Mouse (Mus musculus) R1 (cell line): ENCODE measurements around the gene Uba3.
A peak's percentile ranks its signal among the peaks of the same experiment; 100 is the strongest.

Experiments used
- DNase-seq: peaks from one replicate; pipeline ENCODE4 v3.0.0-alpha.2; 2018; ENCODE audit warnings: low read depth, low spot score

Gene Uba3

DNA sequence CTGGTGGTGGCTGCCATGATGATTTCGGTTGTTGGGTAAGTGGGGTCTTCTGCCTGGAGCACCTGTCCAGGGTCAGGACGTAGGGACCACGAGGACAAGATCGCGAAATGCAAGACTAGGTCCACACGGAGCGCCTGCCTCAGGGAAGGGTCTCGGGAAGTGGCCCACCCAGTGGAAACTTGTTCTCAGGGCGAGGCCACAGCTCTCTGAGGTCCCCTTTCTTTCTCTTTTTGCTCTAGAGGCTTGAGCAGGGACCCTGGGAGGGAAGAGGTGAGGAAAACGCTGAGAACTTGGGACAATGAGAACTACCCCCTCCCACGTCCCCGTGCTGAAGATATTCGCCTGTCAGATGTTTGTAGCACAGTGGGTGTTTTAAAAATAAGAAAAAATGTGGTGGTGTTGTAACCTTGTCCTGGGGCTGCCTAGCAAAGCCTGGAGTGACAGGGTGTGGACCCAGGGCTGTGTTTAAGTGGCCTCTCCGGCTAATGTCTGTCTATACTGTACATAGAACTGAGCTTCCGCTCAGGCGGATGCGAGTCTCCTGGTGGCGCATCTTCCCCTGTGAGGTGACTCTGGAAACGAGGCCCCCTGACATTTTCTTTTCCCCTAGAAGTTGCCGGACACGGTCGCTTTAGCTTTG, 5.6 kb upstream of the Uba3 start:
- DNase-seq = peak; percentile 51

DNA sequence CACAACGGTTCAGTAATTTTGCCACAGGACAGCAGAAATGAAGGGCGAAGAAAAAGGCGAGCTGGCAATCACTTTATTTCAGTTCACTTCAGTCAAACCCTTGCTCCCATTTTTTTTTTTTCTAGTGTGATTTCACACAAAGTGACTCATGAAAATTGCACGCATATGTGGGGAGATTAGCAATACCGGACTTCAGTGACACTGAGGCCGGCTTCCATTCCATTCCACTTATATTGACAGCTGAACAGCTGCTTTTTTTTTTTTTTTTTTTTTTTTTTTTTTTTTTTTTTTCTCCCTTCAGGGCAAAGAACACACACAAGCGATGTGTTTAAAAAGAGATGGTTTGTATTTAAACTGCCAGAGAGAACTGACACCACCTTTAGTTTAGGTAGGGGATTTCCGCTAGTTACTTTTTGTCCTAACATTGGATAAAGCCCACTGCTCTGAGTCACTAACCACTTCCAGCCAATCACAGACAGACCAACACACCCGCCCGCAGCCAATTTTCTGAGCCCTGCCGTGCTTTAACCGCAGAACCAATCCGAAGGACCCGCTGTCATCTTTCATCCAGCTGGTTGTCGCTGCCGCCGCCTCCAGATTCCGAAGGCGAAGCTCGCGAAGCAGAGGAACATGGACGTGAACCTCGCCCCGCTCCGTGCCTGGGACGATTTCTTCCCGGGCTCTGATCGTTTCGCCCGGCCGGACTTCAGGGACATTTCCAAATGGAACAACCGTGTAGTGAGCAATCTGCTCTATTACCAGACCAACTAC, 4.9 kb upstream of the Uba3 start, which contains the start of gene Arl6ip5:
Arl6ip5 (plus strand) TSS at position 499 of the 771 bp plus-strand sequence.
- peak; percentile 95 for DNase-seq

DNA sequence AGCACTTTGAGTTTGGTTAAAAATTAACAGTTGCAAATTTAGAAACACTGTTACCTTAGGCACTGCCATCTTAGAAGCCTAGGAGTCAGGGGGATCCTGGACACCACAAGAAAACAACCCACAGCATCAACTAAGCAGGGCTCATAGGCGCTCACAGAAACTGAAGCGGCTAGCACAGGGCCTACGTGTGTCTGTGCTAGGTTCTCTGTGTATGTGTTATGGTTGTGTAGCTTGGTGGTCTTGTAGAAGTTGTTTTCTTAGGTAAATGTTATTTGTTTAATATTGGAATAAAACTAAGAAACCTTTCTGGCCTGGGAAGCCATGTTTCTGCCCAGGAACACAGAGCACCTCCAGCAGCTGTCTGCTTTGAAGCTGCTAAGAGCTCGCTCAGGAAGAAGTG, 4.3 kb upstream of the Uba3 start:
- no peak for DNase-seq

DNA sequence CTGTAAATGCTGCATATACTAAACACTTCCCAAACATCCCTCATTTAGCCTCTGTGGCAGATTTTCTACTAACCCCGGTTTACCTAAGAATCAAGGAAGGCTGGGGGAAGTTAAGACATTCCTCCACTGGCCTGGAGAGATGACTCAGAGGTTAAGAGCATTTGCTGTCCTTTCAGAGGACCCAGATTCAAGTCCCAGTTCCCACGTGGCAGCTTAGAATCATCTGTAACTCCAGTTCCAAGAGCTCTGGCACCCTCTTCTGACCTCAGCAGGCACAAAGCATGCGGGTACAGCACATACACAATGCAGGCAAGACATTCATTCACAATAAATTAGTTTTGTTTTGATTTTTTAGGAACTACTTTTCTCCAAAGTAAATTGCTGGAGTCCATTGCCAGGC, 3.8 kb upstream of the Uba3 start:
- DNase-seq = peak; percentile 73

DNA sequence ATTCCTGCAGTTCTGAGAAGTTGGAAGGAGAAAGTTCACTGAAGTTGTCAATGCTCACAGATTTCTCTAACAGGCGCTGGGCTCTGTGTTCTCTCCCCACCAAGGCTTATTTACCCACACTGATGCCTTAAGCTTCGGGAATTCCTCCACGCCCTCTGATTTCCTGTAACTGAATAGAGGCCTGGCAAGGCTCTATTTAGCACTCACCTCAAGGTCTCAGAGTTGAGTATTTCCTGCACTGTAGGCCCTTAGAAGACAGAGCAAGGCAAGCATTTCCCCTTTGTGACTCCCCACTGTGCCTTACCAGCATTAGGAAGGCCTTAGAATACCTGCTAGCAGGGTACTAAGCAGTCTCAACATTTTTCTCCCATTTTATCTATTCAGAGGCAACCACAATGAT, 3.0 kb upstream of the Uba3 start:
- peak; percentile 97 for DNase-seq

DNA sequence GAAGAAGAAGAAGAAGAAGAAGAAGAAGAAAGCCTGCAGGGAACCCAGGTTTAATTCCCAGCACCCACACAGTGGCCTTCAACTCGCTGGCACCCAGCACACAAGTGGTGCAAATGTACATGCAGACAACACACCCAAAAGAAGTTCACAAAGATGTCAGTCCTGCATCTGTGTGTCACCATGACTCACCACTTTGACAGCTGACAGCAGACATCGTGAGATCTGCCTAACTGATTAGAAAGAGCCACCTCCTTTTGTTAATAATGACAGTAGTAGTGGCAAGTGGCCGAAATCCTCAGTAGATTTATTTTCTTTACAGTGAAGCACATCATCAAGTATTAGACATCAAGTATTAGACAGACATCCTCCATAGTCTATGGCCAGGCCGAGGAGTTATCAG, 1.6 kb upstream of the Uba3 start:
- DNase-seq = peak; percentile 39

DNA sequence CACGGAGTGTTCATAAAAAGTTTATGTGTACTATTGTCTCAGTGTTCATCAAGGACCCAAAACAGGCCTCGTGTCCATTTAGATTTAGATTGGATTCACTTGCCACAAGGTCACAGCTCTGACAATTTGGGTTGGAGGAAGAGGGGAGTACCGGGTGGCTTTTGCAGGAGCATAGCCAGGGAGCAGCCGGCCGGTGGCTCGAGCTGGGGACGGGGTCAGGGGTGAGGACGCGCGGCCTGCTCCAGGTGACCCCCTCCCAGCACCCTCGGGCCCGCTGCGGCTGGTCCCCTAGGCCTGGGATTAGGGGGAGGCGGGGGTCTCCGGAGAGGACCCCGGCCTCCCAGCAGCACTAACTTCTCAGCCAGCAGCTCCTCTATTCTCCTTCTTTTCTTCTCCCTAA, 495 bp downstream of the Uba3 start:
- DNase-seq = peak; percentile 41

DNA sequence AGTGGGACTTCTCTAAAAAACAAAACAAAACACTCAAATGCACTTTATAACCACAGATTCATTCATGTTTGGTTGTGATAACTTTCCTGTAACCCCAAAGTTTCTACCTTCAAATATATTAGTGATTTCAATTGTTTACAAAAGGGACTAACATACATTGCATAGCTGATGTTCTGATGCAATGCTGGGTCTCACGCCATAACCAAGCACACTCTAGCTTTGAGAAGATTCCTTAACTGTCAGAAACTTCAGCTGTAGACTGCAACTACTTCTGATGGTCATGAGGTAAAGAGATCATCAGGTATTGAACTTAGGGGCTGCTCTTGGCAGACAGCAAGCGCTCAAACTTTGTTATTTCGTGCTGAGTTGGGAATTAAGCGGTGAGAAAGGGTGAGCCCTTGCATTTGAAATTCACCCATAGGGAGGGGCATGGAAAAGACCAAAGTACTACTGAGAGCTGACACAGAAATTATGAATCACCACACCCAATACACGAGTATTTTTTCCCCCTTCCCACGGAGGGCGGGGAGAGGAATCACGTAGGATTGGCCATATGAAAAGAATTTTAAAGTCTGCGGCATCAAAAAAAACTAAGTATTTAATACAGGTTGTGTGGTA, 1.1 kb downstream of the Uba3 start:
- no peak for DNase-seq

DNA sequence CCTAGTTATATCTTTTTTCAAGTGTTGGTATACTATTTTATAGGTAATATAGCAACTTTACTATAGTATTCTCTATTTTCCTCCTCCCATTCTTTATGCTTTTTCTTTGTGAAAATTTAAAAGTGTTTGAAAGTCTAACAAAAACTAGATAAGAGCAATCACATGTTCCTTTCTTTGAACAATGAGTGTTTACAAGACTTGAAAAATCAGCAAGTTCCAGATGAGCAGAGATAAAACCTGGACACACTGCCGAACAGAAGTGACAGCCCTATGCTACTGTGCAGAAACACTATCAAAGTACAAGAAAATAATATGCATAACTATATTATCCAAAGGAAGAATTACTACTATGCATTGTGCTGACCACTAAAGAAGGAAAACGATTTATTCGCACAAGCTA, 3.0 kb downstream of the Uba3 start:
- DNase-seq = no peak

DNA sequence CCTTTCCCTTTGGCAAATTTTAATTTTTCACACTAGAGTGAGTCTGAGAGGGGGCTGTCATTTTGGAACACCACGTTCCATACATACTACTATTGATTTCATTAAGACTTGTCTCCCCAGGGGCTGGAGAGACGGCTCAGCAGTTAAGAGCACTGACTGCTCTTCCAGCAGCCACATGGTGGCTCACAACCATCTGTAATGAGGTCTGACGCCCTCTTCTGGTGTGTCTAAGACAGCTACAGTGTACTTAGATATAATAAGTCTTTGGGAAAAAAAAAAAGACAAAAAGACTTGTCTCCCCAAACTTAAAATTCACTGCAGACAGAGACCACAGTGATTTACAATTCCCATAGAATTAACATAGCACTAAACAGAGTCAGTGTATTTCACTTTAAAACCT, 5.0 kb downstream of the Uba3 start:
- no peak for DNase-seq

DNA sequence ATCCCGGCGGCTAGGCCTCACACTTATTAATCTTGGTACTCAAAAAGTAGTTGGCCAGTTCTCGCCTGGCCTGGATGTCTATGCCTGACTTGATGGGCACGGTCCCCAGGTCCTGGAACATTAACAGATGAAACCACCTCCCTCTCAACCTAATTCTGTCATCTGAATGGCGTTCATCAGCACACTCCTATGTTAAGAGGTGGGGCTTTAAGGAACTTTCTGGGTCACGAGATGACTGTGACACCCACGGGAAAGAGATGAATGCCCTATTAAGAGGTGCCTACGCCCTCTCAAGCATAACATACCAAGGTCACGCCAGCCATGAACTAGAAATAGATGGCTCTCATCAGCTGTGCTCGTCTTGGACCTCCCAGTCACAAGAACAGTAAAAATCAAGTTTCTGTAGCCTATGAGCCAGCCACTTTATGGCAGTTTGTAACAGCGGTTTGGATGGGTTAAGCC, 26.0 kb downstream of the Uba3 start:
- DNase-seq = peak; percentile 80

DNA sequence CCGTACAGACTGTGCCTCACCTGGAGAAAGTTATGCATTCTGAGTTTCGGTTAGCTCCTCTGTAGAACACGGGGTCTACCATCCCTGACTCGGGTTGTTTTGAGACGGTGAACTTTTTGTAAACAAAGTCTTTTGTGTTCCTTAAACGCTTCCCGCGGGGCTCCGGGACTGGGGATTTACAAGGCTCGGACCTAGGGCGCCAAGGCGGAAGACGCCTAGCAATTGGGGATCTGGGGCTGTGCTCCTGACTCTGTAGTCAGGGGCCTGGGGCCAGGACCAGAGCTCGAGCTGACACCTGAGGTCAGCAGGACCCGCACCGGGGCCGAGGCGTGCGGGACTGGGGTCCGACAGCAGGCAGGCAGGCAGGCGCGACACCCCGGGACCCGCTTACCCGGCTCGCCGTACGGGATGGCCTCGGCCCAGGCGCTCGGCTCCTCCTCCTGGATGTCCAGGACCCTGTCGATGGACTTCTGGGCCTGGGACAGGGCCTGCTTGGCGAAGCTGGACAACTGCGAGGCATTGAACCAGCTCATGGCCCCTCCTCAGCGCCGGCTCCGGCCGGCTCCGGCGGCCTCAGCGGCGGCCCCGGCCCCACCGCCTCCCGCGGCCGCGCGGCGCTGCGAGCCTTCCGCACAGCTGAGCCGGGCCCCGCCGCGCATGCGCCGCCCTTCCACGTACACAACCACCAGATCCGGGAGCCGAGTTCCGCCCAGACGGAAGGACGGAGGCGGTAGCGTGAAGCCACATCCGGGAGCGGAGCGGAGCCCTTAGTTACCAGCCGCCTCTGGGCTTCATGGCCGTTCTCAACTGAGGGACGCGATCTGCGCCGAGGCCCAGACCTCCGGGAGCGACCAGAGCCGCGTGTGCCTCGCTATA, 26.7 kb downstream of the Uba3 start, which contains the start of gene Tmf1:
Tmf1 (minus strand) TSS at position 632 of the 876 bp plus-strand sequence.
- peak; percentile 93 for DNase-seq

DNA sequence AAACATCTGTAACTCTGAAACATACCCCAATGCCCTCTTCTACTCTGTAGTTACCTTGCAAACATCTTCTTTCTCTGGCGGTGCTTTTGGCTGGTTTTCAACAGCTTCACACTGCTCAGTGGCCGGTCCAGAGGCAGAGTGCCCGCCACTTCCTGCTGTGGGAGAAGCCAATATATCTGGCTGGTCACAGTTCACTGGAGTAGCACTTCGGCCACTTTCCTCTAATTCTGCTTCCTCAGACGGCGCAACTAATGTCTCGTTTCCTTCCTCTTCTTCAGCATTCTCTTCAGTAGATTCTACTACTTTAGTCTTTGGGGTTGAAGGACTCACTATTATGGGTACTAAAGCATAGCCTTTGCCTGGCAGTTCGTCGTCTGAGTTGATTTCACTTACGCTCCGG, 29.7 kb downstream of the Uba3 start:
- no peak for DNase-seq

DNA sequence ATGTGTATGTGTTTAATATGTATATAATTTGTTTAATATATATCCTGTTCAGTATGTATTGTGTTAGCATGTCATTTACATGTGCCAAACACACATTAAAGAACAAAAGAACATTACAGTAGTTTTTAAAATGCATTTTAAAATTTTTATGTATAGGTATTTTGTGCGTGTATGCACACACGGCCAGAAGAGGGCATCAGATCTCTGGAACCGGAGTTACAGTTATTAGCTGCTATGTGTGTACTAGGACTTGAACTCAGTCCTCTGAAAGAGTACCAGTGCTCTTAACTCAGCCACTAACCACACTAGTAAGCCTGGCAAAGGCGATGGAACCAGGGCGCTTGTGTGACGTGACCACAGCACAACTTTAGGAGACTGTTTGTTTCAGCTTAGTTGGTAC, 55.3 kb downstream of the Uba3 start:
- DNase-seq = peak; percentile 17

DNA sequence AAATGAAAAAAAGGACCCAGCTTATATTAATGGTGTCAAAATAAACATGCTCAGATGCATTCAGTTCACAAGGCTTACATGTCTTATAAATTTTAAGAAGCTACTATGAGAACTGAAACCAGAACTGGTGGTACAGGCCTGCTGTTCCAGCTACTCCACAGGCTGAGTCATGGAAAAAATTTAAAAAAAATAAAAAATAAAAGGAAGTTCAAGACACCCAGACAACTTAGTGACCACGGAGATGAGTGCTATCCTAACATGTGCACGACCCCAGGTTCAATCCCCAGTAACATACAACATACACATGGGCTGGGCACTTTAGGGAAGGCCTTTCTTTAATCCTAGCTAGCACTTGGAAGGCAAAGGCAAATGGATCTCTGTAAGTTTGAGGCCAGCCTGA, 55.7 kb downstream of the Uba3 start:
- no peak for DNase-seq

DNA sequence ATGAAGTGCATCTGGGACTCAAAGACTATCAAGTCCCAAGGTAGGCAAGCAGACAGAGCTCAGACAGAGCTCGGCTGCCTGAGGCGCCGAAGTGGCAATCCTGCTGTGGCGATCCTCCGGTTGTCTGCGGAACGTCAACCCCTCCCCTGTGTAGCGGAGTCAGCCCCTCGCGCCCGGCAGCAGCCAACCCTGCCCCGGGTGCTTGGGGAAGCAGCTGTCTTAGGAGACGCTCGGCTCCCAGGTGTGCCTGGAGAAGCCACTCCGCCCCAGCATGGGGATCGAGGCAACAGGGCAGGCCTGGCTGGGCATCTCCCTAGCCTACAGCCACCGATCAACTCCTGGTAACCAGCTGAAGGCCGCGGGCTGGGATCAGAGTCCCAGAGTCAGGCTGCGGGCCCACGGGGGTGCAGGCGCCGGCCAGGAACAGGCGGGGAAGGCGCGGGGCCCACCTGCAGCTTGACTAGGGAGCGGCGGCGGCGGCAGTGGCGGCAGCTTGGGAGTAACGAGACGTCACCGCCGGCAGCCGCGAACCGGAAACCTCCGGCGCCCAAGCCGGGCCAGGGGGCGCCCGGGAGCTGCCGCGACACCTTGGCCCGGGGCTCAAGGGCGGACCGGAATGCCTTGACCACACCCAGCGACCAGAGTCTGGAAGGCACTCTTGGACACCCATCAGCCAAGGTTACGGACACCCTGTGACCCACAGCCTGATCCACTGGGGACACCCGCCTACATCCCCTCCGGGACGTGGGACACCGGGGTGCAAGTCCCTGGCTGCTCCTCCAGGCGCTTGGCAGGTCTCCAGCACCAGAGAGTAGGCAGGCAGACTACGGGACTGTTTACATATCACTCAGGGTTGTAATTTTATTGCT, 56.8 kb downstream of the Uba3 start, which contains the start of gene Eogt:
Eogt (minus strand) TSS at position 800 of the 869 bp plus-strand sequence.
- DNase-seq = peak; percentile 79

DNA sequence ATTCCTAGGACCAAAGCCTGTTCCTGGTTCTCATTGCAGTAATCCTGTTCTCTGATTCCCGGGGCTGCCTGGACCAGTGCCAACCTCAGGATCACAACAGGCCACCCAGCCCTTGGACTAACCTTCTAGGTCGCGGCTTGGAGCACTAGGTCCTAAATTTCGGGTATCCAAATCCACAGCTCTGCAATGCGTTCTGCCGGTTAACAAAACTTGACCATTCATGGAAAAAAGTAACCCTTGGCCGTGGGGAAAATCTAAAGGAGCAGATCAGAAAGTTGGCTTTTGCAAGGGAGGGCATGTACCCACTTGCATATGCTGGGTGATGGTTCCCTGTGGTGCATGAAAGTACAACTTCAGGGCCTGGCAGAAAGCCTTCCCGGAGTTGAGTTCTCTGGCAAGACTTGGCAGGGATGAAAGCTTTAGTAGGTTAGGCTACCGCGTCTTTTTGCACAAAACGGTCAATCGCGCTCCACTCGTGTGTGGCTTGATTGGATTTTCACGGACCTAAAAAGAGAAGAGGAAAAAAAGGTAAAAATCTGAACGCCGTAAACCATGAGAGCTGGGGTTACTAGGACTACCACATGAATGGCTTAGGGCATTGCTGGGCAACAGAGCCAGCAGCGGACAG, 57.6 kb downstream of the Uba3 start:
- DNase-seq = peak; percentile 27

DNA sequence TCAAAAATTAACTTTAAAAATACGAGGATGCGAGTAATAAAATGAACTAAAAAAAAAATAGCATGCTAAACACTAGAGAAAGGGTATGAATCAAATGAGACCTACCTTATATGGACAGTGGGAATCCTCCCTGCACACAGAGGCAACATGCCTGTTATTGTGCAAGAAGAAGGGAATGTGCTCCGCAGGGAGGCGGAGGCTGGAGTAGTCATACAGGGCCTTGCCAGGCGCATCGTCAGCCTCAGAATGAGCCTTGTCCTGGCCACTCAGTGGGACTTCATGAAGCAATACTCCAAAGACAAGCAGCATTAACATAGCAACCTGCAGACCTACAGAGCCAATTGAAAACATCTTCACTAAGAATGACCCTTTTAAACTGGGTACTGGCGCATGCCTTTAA, 60.3 kb downstream of the Uba3 start:
- DNase-seq = no peak

DNA sequence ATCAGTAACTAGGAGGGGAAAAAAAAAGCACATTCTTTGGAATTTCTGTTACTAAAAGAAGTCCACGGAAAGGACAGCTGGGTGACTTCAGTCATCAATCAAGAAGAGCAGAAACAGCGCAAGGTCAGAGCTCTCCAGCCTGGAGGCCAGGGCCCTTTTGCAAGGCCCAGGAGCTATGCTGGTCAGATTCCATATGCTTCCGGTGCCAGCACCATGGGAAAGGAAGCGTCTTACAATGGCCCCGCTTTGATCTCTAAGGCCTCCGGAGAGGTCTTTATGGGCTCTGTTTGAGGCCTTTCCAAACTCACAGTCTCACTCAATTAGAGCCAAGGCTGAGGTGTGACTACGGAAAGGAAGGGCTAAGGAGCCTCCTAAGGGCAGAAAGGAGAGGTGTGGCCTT, 61.1 kb downstream of the Uba3 start:
- DNase-seq = peak; percentile 45

DNA sequence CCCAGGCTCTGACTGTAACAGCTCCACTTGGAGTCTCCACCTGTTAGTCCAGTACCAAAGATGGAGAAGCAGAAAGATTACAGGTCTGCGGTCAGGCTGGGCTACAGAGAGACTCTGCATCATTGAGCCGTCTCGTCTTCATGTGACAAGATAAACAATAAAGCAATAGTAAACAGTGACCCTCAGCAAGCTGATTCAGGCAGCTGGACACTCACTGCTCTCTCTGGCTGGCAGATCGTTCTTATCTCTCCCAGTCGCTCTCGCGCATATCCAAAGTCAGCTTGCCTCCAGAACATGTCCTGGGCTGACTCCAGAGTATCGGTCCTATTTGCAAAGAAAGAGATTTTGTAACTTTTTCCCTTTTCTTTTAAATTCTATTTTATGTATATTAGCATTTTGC, 62.8 kb downstream of the Uba3 start:
- no peak for DNase-seq
